Mouse (Mus musculus) MEL (cell line): ENCODE results near the gene Yap1. TPM values are rescaled to one million over a fixed set of nuclear protein-coding genes. Genes with fewer than 3 reads are reported as not detected.

Experiments used
- DNase-seq: peaks from one replicate; pipeline ENCODE4 v3.0.0; 2011; ENCODE audit warnings: low read depth, low spot score
- H3K27ac ChIP-seq: 2 replicates; pipeline ENCODE4 v1.5.1; 2012; ENCODE audit warnings: low read depth, mild to moderate bottlenecking, control low read depth, low read length, moderate library complexity; ENCODE audit not compliant: control insufficient read depth
- H3K27me3 ChIP-seq, 2 experiments: fragments of 150-350 bp in 1 of 2; sonication (generic) in 1 of 2; 2 replicates each; pipeline ENCODE4 v1.6.1; 2012; ENCODE audit warnings: low read length in 2 of 2, mild to moderate bottlenecking in 2 of 2, improper control_type of control experiment in 1 of 2, moderate library complexity in 1 of 2; ENCODE audit not compliant: insufficient read depth in 2 of 2, control insufficient read depth in 1 of 2
- H3K36me3 ChIP-seq, 2 experiments: 2 replicates each; pipeline ENCODE4 v1.6.1; 2012 to 2014; ENCODE audit warnings: low read length in 2 of 2, improper control_type of control experiment in 1 of 2, inconsistent platforms in 1 of 2, mild to moderate bottlenecking in 1 of 2; ENCODE audit not compliant: insufficient read depth in 2 of 2, control insufficient read depth in 1 of 2
- H3K4me1 ChIP-seq, 2 experiments: fragments of 150-350 bp in 1 of 2; sonication (generic) in 1 of 2; 2 replicates each; pipeline ENCODE4 v1.6.1; 2012; ENCODE audit warnings: low read length in 2 of 2, improper control_type of control experiment in 1 of 2, mild to moderate bottlenecking in 1 of 2; ENCODE audit not compliant: insufficient read depth in 2 of 2, control insufficient read depth in 1 of 2
- H3K4me3 ChIP-seq, 2 experiments: fragments of 150-350 bp in 1 of 2; sonication (generic) in 1 of 2; 2 replicates each; pipeline ENCODE4 v1.5.1; 2012; ENCODE audit warnings: low read depth in 2 of 2, low read length in 2 of 2, mild to moderate bottlenecking in 2 of 2, moderate library complexity in 2 of 2, control low read depth in 1 of 2, improper control_type of control experiment in 1 of 2; ENCODE audit not compliant: control insufficient read depth in 1 of 2, insufficient read depth in 1 of 2
- H3K79me2 ChIP-seq: 2 replicates; pipeline ENCODE4 v1.6.1; 2012; ENCODE audit warnings: mild to moderate bottlenecking, low read length, moderate library complexity; ENCODE audit not compliant: control insufficient read depth, poor library complexity, insufficient read depth
- H3K9ac ChIP-seq: 2 replicates; pipeline ENCODE4 v1.6.1; 2012; ENCODE audit warnings: low read depth, mild to moderate bottlenecking, control low read depth, low read length, moderate library complexity; ENCODE audit not compliant: control insufficient read depth, poor library complexity, severe bottlenecking
- H3K9me3 ChIP-seq: fragments of 150-350 bp; sonication (generic); replicated peaks from 2 replicates; pipeline ENCODE4 v1.6.1; 2012; ENCODE audit warnings: mild to moderate bottlenecking, low read length, improper control_type of control experiment, moderate library complexity; ENCODE audit not compliant: insufficient read depth
- CHD1 ChIP-seq: IDR thresholded peaks from 2 replicates; pipeline ENCODE4 v1.6.1; 2012; ENCODE audit warnings: low read depth, mild to moderate bottlenecking, inconsistent platforms, low read length, improper control_type of control experiment
- CHD2 ChIP-seq: IDR thresholded peaks from 2 replicates; pipeline ENCODE4 v1.6.1; 2011; ENCODE audit warnings: low read length, improper control_type of control experiment
- ELF1 ChIP-seq: IDR thresholded peaks from 2 replicates; pipeline ENCODE4 v1.6.1; 2014; ENCODE audit warnings: low read depth, mild to moderate bottlenecking, inconsistent platforms, low read length, improper control_type of control experiment, moderate library complexity
- EP300 ChIP-seq, 2 experiments: IDR thresholded peaks; 2 replicates each; pipeline ENCODE4 v1.6.1; 2011; ENCODE audit warnings: improper control_type of control experiment in 2 of 2, low read length in 2 of 2, low read depth in 1 of 2, mild to moderate bottlenecking in 1 of 2
- GABPA ChIP-seq: IDR thresholded peaks from 2 replicates; pipeline ENCODE4 v1.6.1; 2012; ENCODE audit warnings: low read depth, mild to moderate bottlenecking, inconsistent platforms, low read length, improper control_type of control experiment, moderate library complexity
- MYC ChIP-seq: IDR thresholded peaks from 2 replicates; pipeline ENCODE4 v1.6.1; 2011; ENCODE audit warnings: low read depth, mild to moderate bottlenecking, low read length, improper control_type of control experiment, moderate library complexity
- NELFE ChIP-seq: IDR thresholded peaks from 2 replicates; pipeline ENCODE4 v1.6.1; 2011; ENCODE audit warnings: low read depth, low read length, improper control_type of control experiment
- POLR2AphosphoS2 ChIP-seq: IDR thresholded peaks from 2 replicates; pipeline ENCODE4 v1.6.1; 2011; ENCODE audit warnings: low read length, improper control_type of control experiment
- POLR2AphosphoS5 ChIP-seq: IDR thresholded peaks from 2 replicates; pipeline ENCODE4 v1.6.1; 2012; ENCODE audit warnings: low read depth, borderline replicate concordance, mild to moderate bottlenecking, inconsistent platforms, low read length, moderate library complexity, mixed read lengths
- SIN3A ChIP-seq: IDR thresholded peaks from 2 replicates; pipeline ENCODE4 v1.6.1; 2012; ENCODE audit warnings: low read length, improper control_type of control experiment, inconsistent platforms
- SMC3 ChIP-seq: IDR thresholded peaks from 2 replicates; pipeline ENCODE4 v1.6.1; 2011; ENCODE audit warnings: low read depth, low read length, improper control_type of control experiment
- TBP ChIP-seq: IDR thresholded peaks from 2 replicates; pipeline ENCODE4 v1.8.0; 2011; ENCODE audit warnings: low read depth, low read length, improper control_type of control experiment
- TCF12 ChIP-seq: IDR thresholded peaks from 2 replicates; pipeline ENCODE4 v1.6.1; 2014; ENCODE audit warnings: low read depth, mild to moderate bottlenecking, inconsistent platforms, low read length, improper control_type of control experiment, moderate library complexity
- UBTF ChIP-seq: IDR thresholded peaks from 2 replicates; pipeline ENCODE4 v1.6.1; 2012; ENCODE audit warnings: low read depth, mild to moderate bottlenecking, inconsistent platforms, low read length, improper control_type of control experiment, moderate library complexity, borderline replicate concordance; ENCODE audit not compliant: insufficient read depth
- USF1 ChIP-seq: IDR thresholded peaks from 2 replicates; pipeline ENCODE4 v1.6.1; 2014; ENCODE audit warnings: low read depth, mild to moderate bottlenecking, inconsistent platforms, low read length, improper control_type of control experiment, moderate library complexity
- ZC3H11A ChIP-seq: IDR thresholded peaks from 2 replicates; pipeline ENCODE4 v1.6.1; 2012; ENCODE audit warnings: low read depth, mild to moderate bottlenecking, inconsistent platforms, low read length, improper control_type of control experiment
- ZMIZ1 ChIP-seq: IDR thresholded peaks from 2 replicates; pipeline ENCODE4 v1.6.1; 2012; ENCODE audit warnings: low read depth, mild to moderate bottlenecking, inconsistent platforms, low read length, improper control_type of control experiment, moderate library complexity
- polyA plus RNA-seq, 2 experiments: library from polyadenylated mRNA; stranded (reverse) in 1 of 2; unstranded in 1 of 2; fragments of >175 nt in 1 of 2; fragments of >200 nt in 1 of 2; gene quantifications; 2 replicates each; pipeline versions ENCODE4 v1.2.1 to v1.2.4; 2012; ENCODE audit warnings: low replicate concordance in 2 of 2, low read depth in 1 of 2; ENCODE audit not compliant: insufficient read length in 2 of 2, insufficient read depth in 1 of 2, missing spikeins in 1 of 2
- total RNA-seq: library from RNA; depleted of rRNA; stranded (reverse); fragments of 300-350 nt; gene quantifications from 2 replicates; pipeline ENCODE4 v1.2.3, GENCODE M21; 2012

Yap1 gene
- total and polyA plus RNA-seq, 3 experiments: not detected

DNA sequence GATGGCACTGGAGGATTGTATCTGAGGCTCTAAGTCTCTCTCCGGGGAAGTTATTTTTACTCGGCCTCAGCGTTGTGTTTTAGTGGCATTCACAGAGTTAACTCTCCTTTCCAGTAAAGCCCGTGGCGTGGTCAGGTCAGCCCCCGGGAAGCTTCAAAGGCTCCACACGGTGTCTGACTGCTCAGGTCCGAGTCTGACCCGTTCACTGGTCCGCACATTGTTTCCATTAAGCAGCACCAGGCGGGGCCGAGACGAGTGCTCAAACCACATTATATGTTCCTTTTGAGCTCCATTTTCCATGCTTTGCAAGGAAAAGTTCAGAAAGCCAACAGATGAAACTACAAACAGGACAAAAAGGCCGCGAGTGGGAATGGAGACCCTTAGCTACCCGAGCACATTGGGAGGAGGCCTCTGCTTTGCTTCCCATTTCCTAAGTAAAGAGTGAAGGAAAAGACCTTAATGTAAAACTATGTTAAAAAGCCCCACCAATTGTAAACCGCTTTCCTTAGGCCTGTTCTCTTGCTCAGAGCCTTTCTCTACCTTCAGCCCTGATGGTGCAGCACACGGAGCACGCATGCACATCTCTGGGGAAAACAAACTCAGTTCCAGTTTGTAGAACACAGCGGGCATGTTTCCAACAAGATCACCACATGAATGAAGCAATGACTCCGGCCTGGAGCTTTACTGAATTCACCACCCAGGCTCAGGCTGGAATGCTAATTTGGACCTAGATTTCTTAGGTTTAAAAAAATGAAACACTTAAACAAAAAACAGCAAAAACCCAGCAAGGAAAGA is 42.8 kb downstream of the Yap1 start:
- TF ChIP-seq NELFE: no peak
- TF ChIP-seq ZMIZ1: no peak
- no peak for TF ChIP-seq MYC
- no peak for TF ChIP-seq GABPA
- no peak for TF ChIP-seq USF1
- no peak for TF ChIP-seq POLR2AphosphoS2
- no peak for TF ChIP-seq UBTF
- TF ChIP-seq CHD2: no peak
- TF ChIP-seq TBP: no peak
- no peak for TF ChIP-seq SMC3
- no peak for TF ChIP-seq TCF12
- no peak for TF ChIP-seq ZC3H11A
- TF ChIP-seq ELF1: no peak

DNA sequence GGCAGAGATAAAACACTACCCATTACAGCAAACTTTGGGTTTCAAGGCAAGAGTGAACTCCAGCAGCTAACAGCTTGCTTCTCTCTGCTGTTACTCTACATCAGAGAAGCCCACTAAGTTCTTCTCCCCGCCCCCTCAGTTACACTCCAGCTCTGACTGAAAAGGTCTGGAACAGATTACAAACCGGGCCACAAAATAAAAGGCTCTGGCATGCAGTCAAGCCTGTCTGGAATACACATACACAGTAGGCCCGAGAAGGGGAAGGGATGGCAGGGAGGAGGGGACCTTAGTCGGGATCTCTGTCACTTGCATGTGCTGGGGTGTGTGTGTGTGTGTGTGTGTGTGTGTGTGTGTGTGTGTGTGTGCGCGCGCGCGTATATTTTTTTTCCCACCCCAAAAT is 44.0 kb downstream of the Yap1 start:
- Histone ChIP-seq H3K79me2 (no peaks in the 10 kb centered on the region), H3K27me3 (no peaks in the 10 kb centered on the region; a peak in 1 of 4 replicates), H3K36me3 (no peaks in the 10 kb centered on the region), H3K9ac (no peak overlapping the region), H3K4me3 (no peak overlapping the region), H3K4me1 (no peaks in the 10 kb centered on the region), H3K27ac (no peak overlapping the region), H3K9me3 (no peaks in the 10 kb centered on the region)
- DNase-seq: no peak
- TF ChIP-seq CHD1 (no peak), POLR2AphosphoS2 (no peak), EP300 (IDR thresholded peaks at IDR 0.05; ENCODE audit: low read depth in 1 of 2, low read length in 2 of 2) (no peak), POLR2AphosphoS5 (no peak), SIN3A (no peak)
- TF ChIP-seq, all 39 proteins: peak for 0

More for the DNA sequence above, 42.8 kb downstream of the Yap1 start:
- H3K27me3 ChIP-seq: no peaks in the 10 kb centered on the region; a peak in 1 of 4 replicates
- H3K4me3 ChIP-seq: no peak overlapping the region
- no peaks in the 10 kb centered on the region for H3K36me3 ChIP-seq
- no peak overlapping the region for H3K9ac ChIP-seq
- no peak for DNase-seq
- no peaks in the 10 kb centered on the region for H3K9me3 ChIP-seq
- no peak overlapping the region for H3K27ac ChIP-seq
- H3K4me1 ChIP-seq: no peaks in the 10 kb centered on the region
- no peaks in the 10 kb centered on the region for H3K79me2 ChIP-seq
